Mouse (Mus musculus): ENCODE measurements at regions not wholly inside any gene's neighbourhood (a gene's known extent, or its start where the extent isn't known, plus 50 kb on each side); places are given as distances from the start of the nearest gene placed in this dataset.

DNA sequence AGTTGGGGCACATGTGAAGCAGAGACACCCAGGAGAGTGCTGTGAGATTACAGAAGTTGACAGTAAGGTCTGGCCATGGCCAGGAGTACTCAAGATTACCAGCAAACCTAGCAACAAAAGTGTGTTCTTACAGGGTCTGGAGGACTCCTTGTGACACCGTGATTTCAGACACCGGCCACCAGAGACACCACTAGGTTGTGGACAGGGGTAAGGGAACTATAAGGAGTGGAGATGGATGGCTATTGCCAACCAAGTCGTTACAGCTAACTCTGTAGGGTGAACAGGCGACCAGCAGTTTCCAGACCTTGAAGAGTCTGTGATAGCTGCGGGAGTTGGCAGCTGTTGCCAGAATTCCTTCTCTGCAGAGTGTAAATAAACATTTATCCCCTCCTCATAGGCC, 54.4 kb upstream of the Cnih3 start:
- ATAC-seq (ENCODE audit: extremely low read depth, insufficient number of reproducible peaks, low FRiP score, poor library complexity, severe bottlenecking): no peak

DNA sequence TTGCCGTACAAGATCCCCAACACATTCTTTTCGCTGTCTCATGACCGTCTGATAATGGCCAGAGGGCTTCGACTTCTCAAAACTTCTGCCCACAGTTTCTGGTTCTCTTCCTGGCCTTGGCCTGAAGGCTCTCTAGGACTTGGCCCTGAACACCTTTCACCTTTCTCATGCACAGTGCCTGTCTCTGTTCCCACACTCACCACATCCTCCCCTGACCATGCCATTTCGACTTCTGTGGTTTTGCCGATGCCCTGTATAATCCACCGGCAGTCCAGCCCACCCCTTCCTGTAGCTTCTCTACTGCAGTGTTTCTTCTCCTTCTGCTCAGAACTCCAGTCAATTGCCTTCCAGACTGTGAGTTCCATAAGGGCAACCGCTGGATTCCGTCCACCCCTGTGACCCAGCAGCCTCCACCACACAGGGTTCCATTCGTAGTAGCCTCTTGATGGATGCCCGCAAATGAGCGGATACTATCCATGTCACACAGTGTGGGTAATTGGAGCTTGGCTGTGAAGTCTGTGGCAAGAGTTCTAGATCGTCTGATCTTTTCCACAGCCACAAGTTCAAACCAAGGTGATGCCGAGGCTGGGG, 53.3 kb upstream of the Cnih3 start:
- 0 out of 2 replicates have a peak, but pooled peaks have one; percentile 9 for ATAC-seq (ENCODE audit: extremely low read depth, insufficient number of reproducible peaks, low FRiP score, poor library complexity, severe bottlenecking)

DNA sequence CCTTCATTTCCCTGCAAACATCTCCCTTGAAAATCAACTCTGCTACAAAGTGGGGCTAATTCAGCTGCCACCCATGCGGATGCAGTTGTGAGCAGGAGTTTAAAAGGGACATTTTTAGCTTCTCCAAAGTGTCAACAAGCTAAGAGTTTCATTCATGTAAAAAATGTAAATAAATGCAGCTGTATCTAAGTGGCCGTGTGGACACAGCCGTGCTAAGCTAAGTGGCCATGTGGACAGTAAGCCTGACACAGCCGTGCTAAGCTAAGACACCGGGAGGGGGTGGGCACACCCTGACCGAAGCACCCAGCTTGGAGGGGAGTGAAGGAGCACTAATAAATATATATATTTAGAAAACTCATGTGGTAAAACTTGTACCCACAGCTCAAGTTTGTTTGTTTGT, 52.6 kb upstream of the Cnih3 start:
- ATAC-seq (ENCODE audit: extremely low read depth, insufficient number of reproducible peaks, low FRiP score, poor library complexity, severe bottlenecking): no peak

DNA sequence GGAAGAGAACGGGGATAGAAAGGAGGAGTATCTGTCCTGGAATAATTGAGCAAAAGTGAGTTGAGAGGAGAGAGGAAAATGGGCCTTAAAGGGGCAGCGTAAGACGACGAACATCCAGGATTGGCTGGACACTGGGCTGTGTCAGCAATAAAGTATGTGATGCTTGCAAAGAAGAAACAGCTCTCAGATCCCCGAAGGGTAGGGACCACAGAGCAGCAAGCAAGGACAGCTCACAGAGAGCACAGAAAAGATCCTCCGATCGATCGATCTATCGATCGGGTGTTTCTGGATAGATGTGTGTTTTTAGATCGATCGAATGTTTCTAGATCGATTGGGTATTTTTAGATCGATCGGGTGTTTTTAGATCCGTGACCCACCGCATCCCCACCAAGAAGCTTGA, 50.3 kb upstream of the Cnih3 start:
- ATAC-seq (ENCODE audit: extremely low read depth, insufficient number of reproducible peaks, low FRiP score, poor library complexity, severe bottlenecking): no peak

All from neutrophil, adult 5-6 weeks (primary cell).